Mouse (Mus musculus) cerebellum, adult 18-20 months (tissue): ENCODE measurements around the gene Tppp.
A peak's percentile ranks its signal among the peaks of the same experiment; 100 is the strongest.
"Not testable (repeated sequence)": the region's sequence is repeated elsewhere in the genome, so short reads cannot be mapped to it uniquely, and the experiment has no call there.

Experiments used
- DNase-seq, 2 experiments: peaks; one replicate each; pipeline ENCODE4 v3.0.0; 2021

Tppp gene

GRCm38 (mm10) chr13:74008948-74009718 is at the start of gene Tppp:
Tppp (plus strand) TSS chr13:74009407.
- peak; percentile 96 to 97 for DNase-seq

GRCm38 (mm10) chr13:73960117-73960652 is 49.0 kb upstream of the Tppp start:
- no peak for DNase-seq

- DNase-seq = no peak
These were observed 48.0 kb upstream of the Tppp start for GRCm38 (mm10) chr13:73961177-73961576.

- DNase-seq = no peak
These were observed 45.7 kb upstream of the Tppp start, which contains the start of gene Zdhhc11 for GRCm38 (mm10) chr13:73963551-73963950. Zdhhc11 (plus strand) TSS chr13:73963851.

- DNase-seq = peak; percentile 55 to 57
These were observed 38.4 kb upstream of the Tppp start for GRCm38 (mm10) chr13:73970545-73971448.

GRCm38 (mm10) chr13:73974523-73974922 is 34.7 kb upstream of the Tppp start:
- no peak for DNase-seq

GRCm38 (mm10) chr13:73976935-73977334 is 32.3 kb upstream of the Tppp start:
- DNase-seq = no peak

GRCm38 (mm10) chr13:73990325-73990724 is 18.9 kb upstream of the Tppp start:
- DNase-seq = no peak

GRCm38 (mm10) chr13:73990761-73991160 is 18.4 kb upstream of the Tppp start:
- DNase-seq = no peak

GRCm38 (mm10) chr13:73991267-73991666 is 17.9 kb upstream of the Tppp start:
- no peak for DNase-seq

GRCm38 (mm10) chr13:73996456-73996855 is 12.8 kb upstream of the Tppp start:
- DNase-seq = no peak

- DNase-seq = no peak
These were observed 8.7 kb upstream of the Tppp start for GRCm38 (mm10) chr13:74000519-74000918.

GRCm38 (mm10) chr13:74000961-74001360 is 8.2 kb upstream of the Tppp start:
- no peak for DNase-seq

GRCm38 (mm10) chr13:74001492-74001891 is 7.7 kb upstream of the Tppp start:
- no peak for DNase-seq

- peak in 1 of 2 experiments; percentile 6 for DNase-seq
These were observed 2.3 kb upstream of the Tppp start for GRCm38 (mm10) chr13:74006881-74007280.

GRCm38 (mm10) chr13:74008216-74008615 is 991 bp upstream of the Tppp start:
- DNase-seq = peak in 1 of 2 experiments; percentile 11

GRCm38 (mm10) chr13:74009791-74010614 is 796 bp downstream of the Tppp start:
- DNase-seq = peak; percentile 85 to 86

- DNase-seq = peak; percentile 55 to 61
These were observed 1.5 kb downstream of the Tppp start for GRCm38 (mm10) chr13:74010678-74011077.

- no peak for DNase-seq
These were observed 6.7 kb downstream of the Tppp start for GRCm38 (mm10) chr13:74015908-74016307.

GRCm38 (mm10) chr13:74017426-74017825 is 8.2 kb downstream of the Tppp start:
- DNase-seq = no peak

GRCm38 (mm10) chr13:74019006-74019405 is 9.8 kb downstream of the Tppp start:
- not testable (repeated sequence) for DNase-seq
